Mouse (Mus musculus): ENCODE measurements around the gene Cep135. TPM values are rescaled to one million over a fixed set of nuclear protein-coding genes. Genes with fewer than 3 reads are reported as not detected.

Gene Cep135
- total RNA-seq, 2 experiments from 2014 or later, result 5.2 to 6.7 TPM

DNA sequence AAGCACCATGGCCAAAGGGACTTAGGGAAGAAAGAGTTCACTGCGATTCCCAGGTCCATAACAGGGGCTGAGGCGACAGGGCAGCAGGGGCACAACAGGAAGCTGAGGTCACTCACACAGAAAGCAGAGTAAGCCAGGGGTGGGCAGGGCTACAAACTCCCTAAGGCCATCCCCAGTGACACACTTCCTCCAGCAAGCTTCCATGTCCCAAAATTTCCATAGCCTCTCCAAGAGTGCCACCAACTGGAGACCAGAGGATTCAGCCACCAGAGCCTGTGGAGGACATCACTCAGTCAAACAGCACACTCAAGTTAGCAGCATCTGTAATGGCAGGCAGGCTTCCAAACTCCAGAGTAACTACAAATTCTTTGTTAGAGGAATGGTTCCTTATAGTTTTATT lies 47.1 kb downstream of the Cep135 start:
- no peak for DNase-seq (ENCODE audit: low spot score in 2 of 2)
- intact Hi-C loops (cut with DNase I), result no loop called here

DNA sequence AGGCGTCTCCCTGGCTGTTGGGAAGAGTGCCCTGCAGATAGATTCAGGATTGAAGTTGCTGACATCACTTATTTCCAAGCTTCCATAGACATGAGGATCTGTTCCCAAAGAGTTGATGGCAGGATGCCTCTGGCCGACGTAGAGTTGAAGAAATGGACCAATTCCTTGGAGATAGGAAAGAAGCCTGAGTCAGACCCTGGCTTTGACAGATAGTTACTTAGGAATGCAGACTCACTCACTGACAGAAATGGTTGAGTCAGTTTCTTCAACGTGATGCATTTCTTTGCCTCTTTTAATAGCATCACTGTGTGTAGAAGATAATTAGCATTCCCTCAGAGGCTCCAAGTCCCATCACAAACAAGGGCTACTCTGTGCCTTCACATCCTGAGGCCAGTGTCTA lies 53.6 kb downstream of the Cep135 start:
- DNase-seq (ENCODE audit: low spot score in 2 of 2), result no peak
- intact Hi-C loops (cut with DNase I), result no loop called here

DNA sequence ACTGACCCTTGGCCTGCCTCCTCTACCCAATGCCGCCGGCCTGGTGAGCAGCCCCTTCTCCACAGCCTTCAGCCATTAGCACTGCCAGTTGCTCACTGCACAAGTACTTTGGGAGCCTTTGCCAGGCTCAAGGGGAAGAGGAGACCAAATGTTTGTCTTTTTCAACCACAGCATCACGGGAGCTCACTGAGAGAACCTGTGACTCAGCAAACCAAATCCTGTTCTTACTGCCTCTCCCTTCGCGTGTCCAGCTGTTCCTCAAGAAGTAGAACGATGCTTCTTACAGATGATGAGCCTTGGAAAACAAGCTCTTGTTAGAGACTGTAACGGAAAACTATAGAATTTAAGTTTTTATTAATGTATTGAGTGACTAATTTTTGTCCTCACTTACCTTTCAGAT lies 55.7 kb downstream of the Cep135 start:
- DNase-seq (ENCODE audit: low spot score in 2 of 2), result no peak
- intact Hi-C loops (cut with DNase I), result no loop called here

DNA sequence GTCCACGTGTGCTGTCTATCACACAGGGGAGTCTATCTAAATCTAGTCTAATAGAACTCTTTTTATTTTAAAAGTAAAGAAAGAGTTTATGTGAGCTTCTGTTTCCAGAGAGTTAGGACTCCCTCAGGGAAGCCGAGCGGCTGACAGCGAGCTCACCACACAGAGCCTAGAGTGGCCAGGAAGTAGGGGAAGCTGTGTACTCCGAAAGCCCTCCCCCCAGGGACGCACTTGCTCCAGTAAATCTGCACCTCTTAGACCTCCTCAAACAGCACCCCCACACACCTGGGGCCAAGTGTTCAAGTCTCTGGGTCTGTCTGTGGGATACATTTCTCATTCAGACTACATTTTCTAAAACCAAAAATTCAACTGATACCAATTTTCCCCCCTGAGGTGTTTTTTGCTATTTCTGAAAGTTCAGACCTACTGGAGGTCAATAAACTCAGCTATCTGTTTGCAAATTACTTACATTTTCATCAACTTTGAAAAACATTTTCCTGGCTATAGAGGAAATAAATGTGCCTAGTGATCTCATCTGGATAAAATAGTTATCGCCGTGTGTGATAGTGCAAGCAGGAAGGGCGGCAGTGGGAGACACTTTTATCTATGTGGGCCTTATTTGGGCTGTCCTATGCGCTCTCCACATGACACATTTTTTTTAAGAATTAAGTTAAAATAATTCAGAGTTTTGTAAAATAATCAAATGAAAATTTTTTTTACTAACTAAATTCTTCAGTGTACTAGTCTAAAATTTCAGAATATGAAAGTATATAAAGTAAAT lies 56.8 kb downstream of the Cep135 start:
- no peak for DNase-seq (ENCODE audit: low spot score in 2 of 2)
- intact Hi-C loops (cut with DNase I), result no loop called here

DNA sequence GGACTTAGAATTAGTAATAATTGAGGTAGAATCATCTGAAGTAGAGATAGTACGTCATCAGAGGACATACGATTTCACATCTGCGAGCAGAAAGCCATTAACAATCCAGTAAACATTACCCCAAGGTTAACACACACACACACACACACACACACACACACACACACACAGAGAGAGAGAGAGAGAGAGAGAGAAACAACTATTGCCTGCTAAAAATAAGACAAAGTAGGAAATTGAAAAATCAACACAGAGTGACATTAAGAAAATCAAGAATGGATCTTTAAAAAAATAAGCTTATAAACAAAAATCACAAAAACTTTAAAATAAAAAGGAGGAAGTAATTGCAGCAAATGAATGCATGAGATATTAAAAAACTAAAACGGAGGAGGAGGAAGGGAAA lies 61.4 kb downstream of the Cep135 start:
- intact Hi-C loops (cut with DNase I), result no loop called here
- no peak for DNase-seq (ENCODE audit: low spot score in 2 of 2)

DNA sequence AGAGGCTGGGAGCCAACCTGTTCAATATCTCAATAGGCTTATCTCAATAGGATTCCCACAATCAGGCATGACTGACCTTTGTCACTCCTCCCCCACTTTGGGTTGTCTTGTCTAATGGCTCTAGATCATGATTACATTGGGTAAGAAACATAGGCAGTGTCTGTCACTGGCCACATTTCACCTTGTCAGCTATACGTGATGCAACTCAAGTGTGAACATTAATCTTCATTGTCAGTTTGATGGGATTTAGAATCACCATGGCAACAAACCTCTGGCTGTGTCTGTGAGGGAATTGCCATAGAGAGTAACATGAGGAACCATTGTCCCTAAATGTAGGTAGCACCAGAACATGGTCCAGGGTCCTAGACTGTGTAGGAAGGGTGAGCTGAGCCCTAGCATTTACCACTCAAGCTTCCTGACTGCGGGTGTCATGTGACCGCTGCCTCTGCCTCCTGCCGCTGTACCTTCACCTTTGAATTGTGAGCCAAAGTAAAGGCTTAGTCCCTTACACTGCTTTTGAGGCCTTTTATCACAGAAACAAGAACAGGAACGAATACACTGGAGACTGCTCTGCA lies 62.7 kb downstream of the Cep135 start:
- no peak for DNase-seq (ENCODE audit: low spot score in 2 of 2)
- intact Hi-C loops (cut with DNase I), result no loop called here

DNA sequence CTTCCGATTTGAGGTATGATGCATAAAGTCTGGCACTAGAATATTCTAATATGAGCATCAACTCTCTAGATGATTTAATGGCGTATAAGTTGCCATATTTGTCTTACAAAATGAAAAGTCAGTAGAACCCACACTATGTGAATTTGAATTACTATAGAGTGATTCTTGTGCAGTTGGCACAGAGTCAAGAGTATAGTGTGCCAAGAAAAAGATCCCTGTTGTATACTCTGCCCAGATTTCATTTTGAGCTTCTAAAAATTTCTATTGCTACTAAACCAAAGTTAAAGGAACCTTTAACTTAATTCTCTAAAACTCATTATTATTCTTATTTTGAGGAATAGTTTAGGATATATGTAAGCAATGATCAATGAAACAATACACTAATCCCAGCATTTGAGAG lies 67.7 kb downstream of the Cep135 start, which contains the start of gene C530008M17Rik:
TSS of gene C530008M17Rik (plus strand) at position 301 of the 400 bp plus-strand sequence.
- intact Hi-C loops (cut with DNase I), result loop anchor here (5.0 kb wide), 2 partner anchors 69 to 186 kb away; partner anchors contain the start of gene Cep135
- DNase-seq (ENCODE audit: low spot score in 2 of 2), result no peak

DNA sequence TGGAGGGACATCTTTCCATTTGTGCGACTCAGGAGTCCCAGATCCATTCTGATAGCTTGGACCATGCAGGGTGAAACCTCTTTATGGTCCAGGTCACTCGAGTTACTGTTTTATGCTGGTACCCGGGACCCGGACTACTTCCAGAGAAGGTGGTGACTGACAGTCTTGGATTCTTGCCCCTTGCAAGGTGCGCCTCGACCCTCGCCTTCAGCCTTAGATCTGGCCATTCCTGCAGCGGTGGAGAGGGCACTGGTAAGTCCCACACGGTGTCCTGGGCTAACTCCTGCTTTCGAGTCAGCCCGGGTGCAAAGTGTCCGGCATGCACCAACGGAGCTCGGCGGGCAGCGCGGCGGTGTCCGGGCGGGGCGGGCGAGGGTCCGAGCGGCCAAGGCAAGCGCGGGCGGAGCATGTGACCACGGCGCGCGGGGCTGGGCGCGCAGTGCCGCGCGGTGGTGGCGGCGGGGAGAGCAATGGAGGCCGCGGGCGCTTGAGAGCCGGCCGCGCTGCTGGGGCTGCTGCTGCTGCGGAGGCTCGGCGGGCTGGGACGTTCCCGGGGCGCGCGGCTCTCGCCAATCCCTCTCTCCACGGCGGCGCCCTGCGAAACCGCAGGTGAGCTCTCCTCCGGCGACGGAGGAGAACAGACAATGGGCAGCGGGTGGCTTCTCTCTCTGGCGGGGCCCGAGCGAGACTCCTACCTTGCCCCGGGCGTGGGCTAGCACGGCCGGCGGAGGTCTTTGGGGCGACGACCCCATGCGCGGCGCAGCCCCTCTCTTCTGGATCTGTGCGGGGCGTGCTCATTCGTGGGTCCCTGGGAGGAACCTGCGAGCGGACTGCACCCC lies 69.0 kb downstream of the Cep135 start:
- intact Hi-C loops (cut with DNase I), result loop anchor here (5.0 kb wide), 2 partner anchors 70 to 185 kb away; partner anchors contain the start of gene Cep135
- peak; percentile 69 to 82 for DNase-seq (ENCODE audit: low spot score in 2 of 2)

DNA sequence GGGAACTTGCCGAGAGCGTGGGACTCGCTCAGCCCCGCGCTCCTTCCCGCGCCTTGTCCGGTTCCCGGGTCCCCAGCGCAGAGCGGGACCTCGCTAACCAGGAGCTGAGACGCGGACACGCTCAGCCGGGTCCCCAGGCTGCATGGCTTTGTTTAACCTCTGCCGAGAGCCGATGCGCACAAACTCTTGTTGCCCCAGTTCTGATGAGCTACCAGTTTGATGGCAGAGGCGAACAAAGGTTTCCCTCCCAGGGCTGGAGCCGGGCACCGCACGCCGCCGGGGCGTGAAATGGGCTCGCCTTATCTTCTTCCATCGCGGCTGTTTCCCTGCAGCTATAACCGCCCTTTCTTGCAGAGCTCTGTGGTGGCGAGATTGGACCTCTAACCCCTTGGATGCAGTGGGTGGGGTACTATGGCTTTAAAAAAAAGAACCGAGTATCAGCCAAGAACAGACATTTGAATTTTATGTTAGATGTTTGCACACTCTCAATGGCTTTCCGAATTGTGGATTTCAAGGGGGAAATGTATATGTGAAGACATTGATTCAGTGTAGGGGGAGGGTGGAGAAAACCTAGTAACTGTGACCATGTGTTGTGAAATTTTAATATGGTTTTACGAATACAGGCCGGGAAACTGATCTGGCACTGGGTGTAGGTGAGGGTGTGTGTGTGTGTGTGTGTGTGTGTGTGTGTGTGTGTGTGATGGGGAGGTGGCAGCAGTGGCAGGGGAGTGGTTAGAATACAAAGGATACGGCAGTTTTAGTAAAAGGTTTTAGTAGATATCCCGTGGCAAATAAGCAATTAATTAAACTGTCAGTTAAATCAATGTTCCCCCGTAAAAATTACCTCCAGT lies 69.8 kb downstream of the Cep135 start:
- DNase-seq (ENCODE audit: low spot score in 2 of 2), result peak; percentile 42 to 53
- intact Hi-C loops (cut with DNase I), result loop anchor here (5.0 kb wide), 2 partner anchors 71 to 184 kb away; partner anchors contain the start of gene Cep135

DNA sequence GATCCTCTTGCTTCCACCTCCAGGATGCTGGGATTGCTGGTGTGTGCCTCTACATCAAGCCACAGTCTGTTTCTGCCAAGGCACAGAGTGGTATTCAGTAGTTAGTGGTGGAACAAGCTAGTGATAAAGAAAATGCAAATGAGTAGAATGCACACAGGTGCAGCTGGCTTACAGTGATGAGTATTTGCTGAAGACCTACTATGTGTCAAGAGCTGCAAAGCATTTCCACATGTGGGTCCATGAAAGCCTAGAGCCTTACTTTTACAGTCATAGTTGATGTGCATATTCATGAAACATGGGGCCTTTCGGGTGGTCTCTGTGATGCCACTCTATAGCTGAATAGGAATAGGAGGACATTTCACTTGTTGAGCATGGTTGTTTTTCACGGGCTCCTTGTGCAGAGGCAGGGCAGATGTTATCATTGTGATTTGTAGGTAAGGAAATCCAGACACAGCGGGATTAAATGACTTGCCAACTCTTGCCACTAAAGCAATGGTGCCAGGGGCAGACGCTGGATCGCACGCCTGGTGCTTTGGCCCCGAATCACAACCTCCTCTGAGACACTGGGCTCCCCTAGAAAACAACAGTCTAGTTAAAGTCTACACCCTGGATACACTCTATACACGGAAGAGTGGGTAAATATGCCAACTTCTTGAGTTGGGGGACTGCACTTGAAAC lies 71.6 kb downstream of the Cep135 start:
- DNase-seq (ENCODE audit: low spot score in 2 of 2), result no peak
- intact Hi-C loops (cut with DNase I), result loop anchor here (5.0 kb wide), 2 partner anchors 73 to 182 kb away; partner anchors contain the start of gene Cep135

DNA sequence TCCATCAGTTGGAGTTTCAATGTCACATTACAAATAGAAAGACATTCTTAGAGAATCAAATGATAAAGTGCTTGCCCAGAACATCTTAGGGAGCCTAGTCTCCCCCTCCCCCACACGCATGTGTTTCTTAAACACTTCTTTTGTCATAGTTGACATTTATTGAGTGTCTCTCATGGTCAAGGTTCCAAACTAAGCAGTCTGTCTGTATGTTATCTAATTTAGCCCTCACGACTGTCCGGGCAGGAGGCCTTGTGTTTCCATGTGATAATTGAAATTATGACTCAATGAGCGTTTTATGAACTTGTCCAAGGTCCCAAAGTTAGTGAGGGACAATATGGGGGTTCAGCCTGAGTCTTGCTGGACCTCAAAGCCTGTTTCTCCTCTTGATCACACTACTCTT lies 72.8 kb downstream of the Cep135 start:
- intact Hi-C loops (cut with DNase I), result no loop called here
- no peak for DNase-seq (ENCODE audit: low spot score in 2 of 2)

DNA sequence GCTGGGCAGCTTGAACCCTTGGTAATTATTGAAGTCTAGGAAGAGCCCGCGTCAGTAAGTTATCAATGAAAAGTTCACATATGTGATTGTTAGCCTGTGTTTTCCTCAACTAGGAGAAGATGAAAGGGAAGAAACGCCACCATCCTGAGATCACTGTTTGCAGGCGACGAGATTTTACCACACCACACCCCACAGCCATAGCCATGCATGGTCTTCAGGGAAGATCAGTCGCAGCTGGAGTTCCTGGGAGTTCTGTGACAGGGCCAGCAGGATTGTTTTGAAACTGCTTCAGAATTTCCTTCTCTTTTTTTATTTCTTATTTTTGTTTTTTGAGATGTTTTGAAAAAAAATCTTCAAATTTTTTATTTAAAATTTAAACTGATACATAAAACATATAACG lies 76.4 kb downstream of the Cep135 start:
- intact Hi-C loops (cut with DNase I), result no loop called here
- DNase-seq (ENCODE audit: low spot score in 2 of 2), result no peak

DNA sequence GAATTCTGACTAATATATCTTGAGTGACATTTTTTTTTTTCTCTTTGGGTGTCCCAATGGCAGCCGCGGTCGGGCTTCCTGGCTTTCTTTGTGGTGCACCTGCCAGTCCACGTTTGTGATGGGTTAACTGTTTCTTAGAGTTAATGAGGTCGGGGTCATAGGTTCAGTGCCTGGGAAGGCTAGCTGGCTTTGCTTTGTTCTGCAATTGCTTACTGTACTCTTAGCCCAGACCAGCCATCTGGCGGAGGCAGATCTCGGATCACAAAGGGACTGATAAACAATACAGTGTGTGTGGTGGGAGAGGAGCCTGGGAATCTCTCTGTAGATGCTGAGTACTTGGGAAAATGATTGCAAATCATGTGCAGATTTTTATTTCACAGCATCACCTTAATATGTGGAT lies 76.9 kb downstream of the Cep135 start:
- intact Hi-C loops (cut with DNase I), result no loop called here
- no peak for DNase-seq (ENCODE audit: low spot score in 2 of 2)

DNA sequence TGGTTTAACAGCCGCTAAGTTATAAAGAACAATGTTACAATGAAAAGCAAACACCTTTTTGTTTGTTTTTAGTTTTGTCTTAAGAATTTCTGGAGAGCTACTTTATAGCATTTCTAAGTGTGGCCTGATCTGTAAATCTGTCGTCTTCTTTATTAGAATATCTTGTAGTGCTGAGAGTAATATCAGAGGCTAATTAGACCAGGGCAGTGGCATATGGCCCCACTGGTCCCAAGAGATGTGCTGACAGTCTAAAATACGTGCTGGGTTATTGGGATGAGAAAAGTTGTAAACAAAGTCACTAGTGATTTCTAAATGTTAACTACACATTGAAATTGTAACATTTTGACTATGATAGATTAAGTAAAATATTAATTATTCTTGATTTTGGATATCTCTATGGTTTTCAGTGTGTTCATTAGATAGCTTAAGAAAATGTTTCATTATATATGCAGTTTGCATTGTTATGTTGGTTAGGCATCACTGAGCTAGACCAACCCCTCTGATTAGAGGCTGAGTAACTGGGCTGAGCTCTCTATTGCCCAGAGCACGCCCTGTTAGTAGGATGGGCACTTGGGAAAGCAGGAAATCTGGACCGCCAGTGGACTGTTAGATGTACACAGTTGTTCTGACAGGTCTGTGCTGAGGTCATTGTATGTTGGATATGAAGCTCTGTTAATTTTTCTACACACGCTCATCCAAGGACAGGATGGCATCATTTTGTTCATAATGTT lies 77.7 kb downstream of the Cep135 start:
- DNase-seq (ENCODE audit: low spot score in 2 of 2), result no peak
- intact Hi-C loops (cut with DNase I), result no loop called here

DNA sequence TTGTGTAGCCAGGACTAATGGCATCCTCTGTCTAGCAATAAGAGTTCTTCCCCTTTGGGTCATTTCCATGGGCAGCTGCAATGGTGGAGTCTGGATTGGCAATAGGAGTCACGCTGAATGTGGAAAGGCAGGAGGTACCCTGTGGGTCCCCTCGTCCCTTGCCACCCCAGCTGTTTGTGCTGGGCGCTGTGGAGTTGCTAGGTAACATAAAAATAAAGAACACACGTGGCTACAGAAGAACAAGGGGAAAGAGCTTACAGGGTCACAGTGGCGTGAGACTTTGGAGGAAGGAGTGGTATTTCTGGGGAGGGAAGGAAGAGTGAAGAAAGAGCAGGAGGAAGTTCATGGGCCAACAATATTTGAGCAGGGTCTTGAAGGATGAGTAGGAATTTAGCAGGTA lies 79.6 kb downstream of the Cep135 start:
- intact Hi-C loops (cut with DNase I), result no loop called here
- no peak for DNase-seq (ENCODE audit: low spot score in 2 of 2)

DNA sequence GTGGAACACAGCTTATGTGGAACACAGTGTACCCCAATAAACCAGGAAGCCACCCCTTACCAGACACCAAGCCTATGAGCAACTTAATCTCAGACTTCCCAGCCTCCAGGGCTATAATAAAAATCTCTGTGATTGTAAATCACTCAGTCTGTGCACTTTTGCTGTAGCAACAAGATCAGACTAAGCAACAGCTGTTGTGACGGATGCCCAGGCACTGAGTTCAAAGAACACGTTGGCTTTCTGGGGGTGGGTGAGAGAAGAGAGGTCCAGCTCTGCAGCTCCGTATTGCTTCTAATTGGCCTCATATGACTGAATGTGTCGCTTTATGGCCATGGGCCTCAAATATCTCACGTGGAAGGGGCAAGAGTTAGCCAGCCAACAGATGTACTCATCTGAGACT lies 80.0 kb downstream of the Cep135 start:
- intact Hi-C loops (cut with DNase I), result no loop called here

DNA sequence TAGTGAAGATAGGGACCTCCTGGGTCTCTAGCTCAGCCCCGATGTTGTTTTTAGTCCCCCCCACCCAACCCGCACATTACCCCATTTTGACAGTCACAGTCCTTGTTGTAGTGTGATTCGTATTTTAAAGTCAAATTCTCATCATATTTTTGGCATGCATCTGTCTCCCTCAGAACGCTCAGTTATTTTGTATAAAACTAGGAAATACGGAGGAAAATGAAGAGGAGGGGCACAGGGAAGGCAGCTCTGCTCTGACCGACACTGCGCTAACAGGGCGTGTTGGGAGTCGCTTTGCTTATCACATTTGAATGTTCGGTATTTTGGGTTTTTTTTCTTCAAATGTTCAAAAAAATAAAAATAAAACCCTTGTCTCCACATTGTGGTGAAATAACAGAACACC lies 81.7 kb downstream of the Cep135 start:
- DNase-seq (ENCODE audit: low spot score in 2 of 2), result no peak
- intact Hi-C loops (cut with DNase I), result no loop called here

More for the DNA sequence above, 80.0 kb downstream of the Cep135 start:
- DNase-seq (ENCODE audit: low spot score in 2 of 2), result no peak

DNA sequence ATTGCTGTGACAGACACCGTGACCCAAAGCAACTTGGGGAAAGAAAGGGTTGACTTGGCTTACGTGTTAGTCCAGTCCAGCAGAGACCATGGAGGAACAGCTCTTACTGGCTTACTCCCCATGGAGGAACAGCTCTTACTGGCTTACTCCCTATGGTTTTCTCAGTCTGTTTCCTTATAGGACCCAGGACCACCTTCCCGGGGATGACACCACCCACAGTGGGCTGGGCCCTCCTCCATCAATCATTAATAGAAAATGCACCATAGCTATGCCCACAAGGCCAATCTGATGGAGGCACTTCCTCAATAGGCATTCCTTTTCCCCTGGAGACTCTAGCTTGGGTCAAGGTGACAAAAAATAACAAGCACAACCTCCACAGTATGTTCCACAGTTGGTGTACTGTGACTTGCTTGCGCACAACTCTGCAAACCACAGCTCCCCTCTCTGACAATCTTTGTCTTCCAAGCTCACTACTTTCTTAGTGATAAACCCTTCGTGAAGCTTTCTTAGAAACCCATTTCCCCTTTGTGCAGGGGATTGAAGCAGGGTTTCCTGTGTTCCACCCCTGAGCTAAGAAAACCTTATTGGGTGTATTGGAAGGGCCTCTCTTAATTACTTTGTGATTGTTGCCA lies 85.6 kb downstream of the Cep135 start:
- no peak for DNase-seq (ENCODE audit: low spot score in 2 of 2)
- intact Hi-C loops (cut with DNase I), result no loop called here

Measured in left cerebral cortex, postnatal 36 days (tissue).